Mouse (Mus musculus): ENCODE measurements around the gene Pramel7.
"Not testable (repeated sequence)": the region's sequence is repeated elsewhere in the genome, so short reads cannot be mapped to it uniquely, and the experiment has no call there.

Gene Pramel7

DNA sequence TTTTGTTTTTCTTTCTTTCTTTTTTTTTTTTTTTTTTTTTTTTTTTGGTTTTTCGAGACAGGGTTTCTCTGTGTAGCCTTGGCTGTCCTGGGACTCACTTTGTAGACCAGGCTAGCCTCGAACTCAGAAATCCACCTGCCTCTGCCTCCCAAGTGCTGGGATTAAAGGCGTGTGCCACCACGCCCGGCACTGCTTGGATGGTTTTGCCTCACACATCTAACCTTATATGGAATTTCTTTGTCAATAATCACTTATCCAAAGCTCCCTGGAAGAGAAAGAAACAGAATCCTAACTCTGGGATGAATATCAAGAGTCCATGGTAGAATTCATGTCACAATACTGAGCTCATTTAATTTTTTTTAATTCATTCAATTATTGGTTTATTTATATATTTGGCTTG lies at the start of gene Pramel7:
Gene Pramel7, minus strand, starts transcription at position 101 of the 400 bp plus-strand sequence.
- DNase-seq (ENCODE audit: low spot score), result not testable (repeated sequence)

DNA sequence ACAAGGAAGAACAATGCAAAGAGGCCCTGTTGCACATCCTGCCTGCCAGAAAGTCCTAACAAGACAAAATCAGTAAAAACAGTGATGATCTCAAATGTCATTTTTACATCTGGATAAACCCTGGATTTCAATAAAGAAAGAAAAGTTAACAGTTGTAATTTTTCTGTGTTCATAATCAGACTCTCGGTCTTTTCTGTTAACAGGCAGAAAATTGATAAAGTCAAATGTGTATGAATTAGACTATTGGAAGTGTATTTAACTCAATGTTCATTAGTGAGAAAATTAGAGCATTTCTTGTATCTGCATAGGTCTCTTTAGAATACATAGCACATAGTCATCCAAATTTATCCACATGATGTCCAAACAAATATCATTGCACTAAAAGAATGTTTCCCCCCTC lies 48.5 kb upstream of the Pramel7 start, which contains the start of gene Olfr1128:
Gene Olfr1128, minus strand, starts transcription at position 101 of the 400 bp plus-strand sequence.
- DNase-seq (ENCODE audit: low spot score), result no peak

DNA sequence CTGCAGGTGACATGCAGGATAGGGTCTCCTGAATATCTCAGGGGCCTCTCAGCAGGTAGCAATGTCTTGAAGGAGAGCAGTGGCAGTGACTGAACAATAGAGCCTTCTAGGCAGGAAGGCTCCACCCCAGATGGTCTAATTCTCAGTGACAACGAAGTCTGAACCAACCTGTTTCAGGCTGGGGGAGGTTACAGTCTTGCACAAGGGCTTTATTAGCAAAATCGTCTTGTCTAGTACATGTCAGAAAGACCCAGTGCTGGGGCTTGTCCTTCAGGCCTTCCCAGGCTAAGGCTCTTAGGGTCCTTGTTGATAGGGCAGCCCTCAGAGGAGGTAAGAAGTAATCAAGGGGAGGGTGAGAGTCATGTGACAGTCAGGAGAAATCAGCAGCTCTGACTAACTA lies 37.9 kb upstream of the Pramel7 start:
- no peak for DNase-seq (ENCODE audit: low spot score)

DNA sequence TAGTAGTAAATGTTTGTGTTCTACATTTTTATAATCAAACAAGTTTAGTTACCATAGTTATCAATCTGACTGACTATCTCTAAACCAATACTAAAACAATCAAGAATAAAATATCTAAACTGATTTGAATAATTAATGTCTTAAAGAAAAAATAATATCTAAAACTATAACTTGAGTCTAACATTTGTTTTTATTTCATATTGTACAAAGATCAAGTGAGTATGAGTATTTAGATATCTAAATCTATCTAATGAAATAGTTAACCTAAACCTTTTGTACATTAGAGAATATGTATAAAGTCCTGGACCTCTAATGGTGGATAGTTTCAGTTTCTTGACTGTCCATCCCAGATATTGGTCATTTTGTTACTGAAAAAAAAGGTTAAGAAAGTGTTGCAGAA lies 34.6 kb upstream of the Pramel7 start, which contains the start of gene Olfr153:
Gene Olfr153, plus strand, starts transcription at position 301 of the 400 bp plus-strand sequence.
- no peak for DNase-seq (ENCODE audit: low spot score)

DNA sequence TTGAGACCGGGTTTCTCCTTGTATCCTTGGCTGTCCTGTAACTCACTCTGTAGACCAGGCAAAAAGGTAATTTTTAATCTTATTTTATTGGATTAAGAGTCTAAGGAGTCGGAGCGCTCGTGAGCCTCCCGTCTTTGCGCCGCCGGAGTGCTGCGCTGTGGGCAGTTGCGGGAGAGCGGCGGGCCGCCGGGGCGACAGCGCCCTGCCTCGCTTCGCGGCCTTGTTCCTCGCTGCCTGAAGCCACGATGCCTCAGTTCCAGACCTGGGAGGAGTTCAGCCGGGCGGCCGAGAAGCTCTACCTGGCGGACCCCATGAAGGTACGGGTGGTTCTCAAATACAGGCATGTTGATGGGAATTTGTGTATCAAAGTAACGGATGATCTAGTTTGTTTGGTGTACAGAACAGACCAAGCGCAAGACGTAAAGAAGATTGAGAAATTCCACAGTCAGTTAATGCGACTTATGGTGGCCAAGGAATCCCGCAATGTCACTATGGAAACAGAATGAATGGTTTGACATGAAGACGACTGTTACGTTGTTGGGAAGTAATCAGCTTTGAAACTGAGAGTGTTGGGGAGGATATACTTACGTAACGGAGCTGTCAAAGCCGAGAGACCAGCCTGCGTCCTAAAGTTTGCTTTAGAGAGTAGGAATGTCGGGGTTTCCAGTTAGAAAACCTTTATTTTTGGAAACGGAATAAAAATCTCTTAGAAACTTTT lies 29.2 kb upstream of the Pramel7 start:
- DNase-seq (ENCODE audit: low spot score), result not testable (repeated sequence)

DNA sequence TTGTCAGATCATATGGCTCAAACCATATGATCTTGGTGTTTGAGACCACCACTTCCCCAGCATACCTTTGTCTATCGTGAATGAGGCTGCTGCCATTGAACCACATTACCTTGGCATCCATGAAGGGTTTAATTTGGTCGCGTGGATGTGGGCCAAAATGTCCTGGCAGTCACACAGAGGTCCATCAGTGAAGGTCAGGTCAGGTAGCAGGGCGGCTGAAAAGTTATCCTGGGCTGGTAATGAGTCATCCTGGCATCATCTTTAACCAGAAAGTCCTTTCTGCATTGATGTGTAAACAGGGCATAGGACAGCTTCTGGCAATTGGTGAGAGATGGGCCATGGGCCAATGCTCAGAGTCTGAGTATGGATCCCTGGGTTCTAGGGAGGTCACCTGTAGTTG lies 23.8 kb upstream of the Pramel7 start:
- DNase-seq (ENCODE audit: low spot score), result no peak

DNA sequence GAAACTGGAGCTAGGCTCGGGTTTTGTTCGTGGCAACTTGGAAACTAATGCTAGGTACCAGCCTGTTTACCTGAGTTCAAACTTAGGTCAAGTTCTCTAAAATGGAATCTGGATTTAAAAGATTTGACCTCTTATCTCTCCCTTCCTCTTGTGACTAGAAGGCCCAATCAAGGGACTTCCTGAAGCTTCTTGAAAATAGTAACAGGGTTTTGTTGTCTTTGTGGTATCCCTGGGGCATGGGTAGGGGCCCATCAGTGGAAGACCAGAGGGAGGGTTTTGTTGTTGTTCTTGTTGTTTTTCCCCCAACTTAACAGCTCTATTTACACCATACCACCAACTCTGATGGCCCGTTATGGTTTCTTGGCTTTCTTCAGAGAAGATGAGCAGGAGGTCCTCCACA lies 19.7 kb upstream of the Pramel7 start:
- DNase-seq (ENCODE audit: low spot score), result no peak

DNA sequence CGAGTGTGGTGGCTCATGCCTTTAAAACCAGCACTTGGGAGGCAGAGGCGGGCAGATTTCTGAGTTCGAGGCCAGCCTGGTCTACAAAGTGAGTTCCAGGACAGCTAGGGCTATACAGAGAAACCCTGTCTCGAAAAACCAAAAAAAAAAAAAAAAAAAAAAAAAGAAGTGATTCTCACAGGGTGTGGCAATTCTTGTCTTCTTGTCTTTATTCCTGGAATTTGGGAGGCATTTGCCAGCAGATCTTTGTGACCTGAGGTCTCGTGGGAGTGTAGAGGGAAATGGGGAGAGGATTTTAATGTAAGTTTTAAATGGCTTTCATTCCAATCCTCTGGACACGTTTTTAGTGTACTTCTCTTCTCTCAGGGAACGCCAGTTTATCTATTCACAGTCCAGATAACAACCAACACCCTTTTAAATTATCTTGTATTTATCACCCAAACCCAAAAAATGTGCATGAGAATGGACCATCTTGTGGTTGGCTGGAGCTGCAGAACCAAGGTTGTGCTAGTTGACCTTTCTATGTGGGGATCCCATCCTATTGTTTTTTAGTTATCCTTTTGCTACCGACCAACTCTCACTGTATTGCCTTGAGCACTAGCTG lies 18.7 kb upstream of the Pramel7 start:
- DNase-seq (ENCODE audit: low spot score), result no peak

DNA sequence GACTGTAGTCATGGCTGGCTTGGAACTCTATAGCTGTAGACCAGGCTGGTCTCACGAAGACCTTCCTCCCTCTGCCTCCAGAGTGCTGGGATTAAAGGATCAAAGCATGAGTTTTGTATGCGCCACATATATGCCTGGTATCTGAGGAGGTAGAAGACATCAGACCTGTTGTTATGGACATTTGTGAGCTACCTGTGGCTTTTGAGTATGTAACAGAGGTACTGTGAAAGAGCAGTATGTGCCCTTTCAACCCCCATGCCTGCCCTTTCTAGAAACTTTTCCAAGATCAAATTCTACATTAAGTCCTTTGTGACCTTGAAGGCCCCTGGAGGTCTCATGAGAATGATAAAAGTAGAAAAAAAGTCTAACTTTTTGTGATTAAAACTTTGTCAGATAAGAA lies 18.2 kb upstream of the Pramel7 start:
- no peak for DNase-seq (ENCODE audit: low spot score)

DNA sequence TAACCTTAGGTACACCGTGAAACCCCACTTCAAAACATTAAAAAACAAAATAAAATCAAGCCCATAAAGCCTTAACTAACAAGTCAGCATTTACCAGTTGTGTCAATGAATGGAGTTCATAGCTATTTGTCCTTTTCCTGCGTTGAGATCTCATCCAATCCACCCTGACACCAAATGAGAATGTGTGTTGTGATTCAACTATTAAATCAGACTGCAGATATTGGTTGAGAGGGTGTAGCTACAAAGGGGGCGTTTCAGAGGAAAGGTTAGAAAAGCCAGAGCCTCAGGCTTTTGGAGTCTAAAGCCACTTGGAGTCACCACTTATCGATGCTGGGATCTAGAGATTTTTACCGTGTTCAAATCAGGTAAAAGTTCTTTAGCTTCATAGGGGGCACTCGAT lies 9.4 kb upstream of the Pramel7 start, which contains the start of gene Pramel6:
Gene Pramel6, plus strand, starts transcription at position 301 of the 400 bp plus-strand sequence.
- DNase-seq (ENCODE audit: low spot score), result no peak

DNA sequence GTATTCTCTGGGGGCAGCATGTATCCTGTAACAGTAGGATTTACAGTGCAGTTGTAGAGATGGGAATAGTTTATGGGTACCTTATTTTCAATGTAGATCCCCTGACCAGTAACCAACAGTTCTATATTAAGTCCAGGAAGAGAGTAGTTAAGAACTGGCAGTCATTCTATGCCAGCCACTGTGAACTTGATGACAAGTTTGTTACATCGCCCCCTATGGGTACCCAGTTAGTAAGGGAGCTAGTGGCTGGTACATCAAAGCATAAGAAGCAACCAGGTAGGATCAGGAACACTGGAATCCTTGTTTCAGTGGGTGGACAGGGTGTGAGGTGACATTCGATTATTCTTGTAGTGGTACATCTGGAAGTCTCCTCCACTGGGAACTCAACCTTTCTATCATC lies 14.6 kb downstream of the Pramel7 start:
- DNase-seq (ENCODE audit: low spot score), result no peak

DNA sequence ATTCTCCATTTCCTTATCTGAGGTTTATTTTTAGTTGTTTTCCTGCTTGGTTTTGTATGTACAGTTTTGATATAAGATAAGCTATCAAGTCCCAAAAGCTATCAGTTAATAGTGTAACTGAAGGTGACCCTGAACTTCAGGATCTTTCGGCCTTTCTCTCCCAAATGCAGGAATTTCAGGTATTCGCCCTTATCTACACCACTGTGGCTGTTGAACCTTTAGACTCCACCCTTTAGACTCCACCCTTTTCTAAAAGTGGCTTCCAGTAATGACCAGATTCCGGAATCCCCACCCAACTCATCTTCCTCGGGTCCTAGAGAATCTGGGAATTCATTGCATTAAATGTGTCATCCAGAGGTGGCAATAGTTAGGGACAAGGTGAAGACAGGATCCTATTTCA lies 15.7 kb downstream of the Pramel7 start:
- DNase-seq (ENCODE audit: low spot score), result no peak

DNA sequence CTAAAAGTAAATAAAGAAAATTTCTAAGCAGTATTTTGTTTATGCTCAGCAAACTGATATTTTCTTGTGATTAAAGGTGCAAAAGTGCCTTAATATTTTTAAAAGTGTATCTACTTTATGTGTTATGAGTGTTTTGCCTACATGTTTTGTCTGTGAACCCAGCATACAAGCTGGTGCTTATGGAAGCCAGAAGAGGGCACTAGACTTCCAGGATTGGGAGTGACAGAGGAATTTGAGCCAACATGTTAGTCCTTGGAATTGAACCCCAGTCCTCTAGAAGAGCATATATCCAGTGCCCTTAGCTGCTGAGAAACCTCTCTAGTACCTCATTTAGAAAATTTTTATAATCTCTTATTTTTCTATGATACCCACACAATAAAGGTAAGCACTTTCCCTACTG lies 16.7 kb downstream of the Pramel7 start:
- DNase-seq (ENCODE audit: low spot score), result no peak

DNA sequence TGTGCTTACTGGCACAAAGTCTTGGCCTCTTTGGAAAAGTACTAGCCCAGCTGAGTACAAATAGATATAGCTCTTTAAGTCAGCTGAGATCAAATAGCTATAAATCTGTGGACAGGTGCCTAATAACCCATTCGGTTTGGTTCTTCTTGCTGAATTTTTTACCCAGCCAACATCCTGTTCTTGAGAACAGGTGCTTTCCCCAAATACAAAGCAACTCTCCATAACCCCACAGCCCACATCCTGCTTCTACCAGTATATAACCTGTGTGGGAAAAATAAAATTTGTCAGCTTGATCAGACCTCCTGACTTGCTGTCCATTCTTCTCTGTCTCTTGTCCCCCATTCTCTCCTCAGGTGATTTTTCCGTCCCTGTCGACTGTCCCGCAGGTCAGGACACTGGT lies 35.1 kb downstream of the Pramel7 start:
- DNase-seq (ENCODE audit: low spot score), result no peak

DNA sequence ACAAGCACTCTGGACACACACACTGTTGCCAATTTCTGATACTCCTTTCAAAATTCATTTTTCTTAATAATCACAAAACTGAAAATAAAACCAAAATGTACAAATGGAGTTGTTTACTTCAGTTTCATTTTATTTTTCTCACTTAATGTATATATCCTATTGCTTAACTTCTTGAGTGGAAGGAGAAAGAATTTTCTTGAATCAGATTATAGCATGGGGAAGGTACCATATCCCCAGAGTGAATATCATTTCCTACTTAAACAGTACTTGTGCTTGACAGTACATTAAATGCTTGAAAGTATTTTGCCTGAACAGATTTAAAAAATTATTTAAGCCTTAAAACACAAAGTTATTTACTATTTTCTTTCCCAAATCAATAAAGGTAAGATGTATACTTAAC lies 43.2 kb downstream of the Pramel7 start, which contains the start of gene Olfr1126:
Gene Olfr1126, plus strand, starts transcription at position 301 of the 400 bp plus-strand sequence.
- DNase-seq (ENCODE audit: low spot score), result no peak

Data from ovary, adult 18-20 months (tissue).